Mouse (Mus musculus): ENCODE measurements at regions not wholly inside any gene's neighbourhood (a gene's known extent, or its start where the extent isn't known, plus 50 kb on each side); places are given as distances from the start of the nearest gene placed in this dataset.

DNA sequence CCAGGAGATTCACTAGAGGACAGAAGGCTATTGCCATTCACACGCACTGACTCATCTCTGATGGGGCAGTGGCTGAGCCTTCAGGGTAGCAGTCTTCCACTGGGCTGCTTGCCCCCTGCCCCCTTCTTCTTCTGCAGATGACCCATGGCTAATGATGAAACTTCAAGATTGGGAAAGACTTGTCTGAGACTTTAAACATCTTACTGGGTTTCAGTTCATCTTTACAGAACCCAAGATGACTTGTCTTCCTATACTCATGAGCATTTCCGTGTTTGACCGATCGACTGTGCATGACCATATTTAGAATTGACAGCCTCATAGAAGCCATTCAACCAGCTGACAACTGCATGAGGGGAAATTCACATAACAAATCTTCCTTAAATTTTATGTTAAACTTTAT is 140.0 kb upstream of the Mad2l1 start:
- Histone ChIP-seq H3K36me3 (ENCODE audit: control insufficient read depth, insufficient read depth, low read length, poor library complexity, severe bottlenecking) (no peaks in the 10 kb centered on the region), H3K4me3 (ENCODE audit: insufficient read depth in 1 of 2, low read depth in 1 of 2, low read length in 2 of 2, poor library complexity in 1 of 2, severe bottlenecking in 1 of 2) (no peak overlapping the region), H3K27ac (ENCODE audit: insufficient read depth, low read depth, low read length, poor library complexity, severe bottlenecking) (no peak overlapping the region), H3K4me1 (ENCODE audit: control insufficient read depth in 2 of 2, insufficient read depth in 2 of 2, low read length in 2 of 2, poor library complexity in 1 of 2) (no peaks in the 10 kb centered on the region), H3K9me3 (ENCODE audit: control insufficient read depth, insufficient read depth, low read depth, low read length) (no peaks in the 10 kb centered on the region), H3K9ac (ENCODE audit: insufficient read depth, low read depth, low read length, poor library complexity, severe bottlenecking) (no peak overlapping the region)
- in situ Hi-C loops (cut with MboI; ENCODE audit: low sequenced_read_pairs in 2 of 2, unreplicated experiment in 2 of 2) = no loop called here
- TF ChIP-seq HCFC1 (IDR thresholded peaks at IDR 0.05; ENCODE audit: borderline replicate concordance, insufficient read depth, low read length) (no peak), ZC3H11A (IDR thresholded peaks at IDR 0.05; ENCODE audit: borderline replicate concordance, low read depth, low read length) (no peak), CHD2 (IDR thresholded peaks at IDR 0.05; ENCODE audit: low read depth, low read length) (no peak), ZNF384 (IDR thresholded peaks at IDR 0.05; ENCODE audit: low read depth, low read length) (no peak), MAFK (IDR thresholded peaks at IDR 0.05; ENCODE audit: insufficient read depth, low read depth, low read length) (no peak)
- no peak for DNase-seq (ENCODE audit: low read depth, low spot score)

GRCm38 (mm10) chr6:66397411-66397810 is 137.8 kb upstream of the Mad2l1 start:
- in situ Hi-C loops (cut with MboI; ENCODE audit: low sequenced_read_pairs in 2 of 2, unreplicated experiment in 2 of 2) = no loop called here
- no peak for DNase-seq (ENCODE audit: low read depth, low spot score)
- no peak for TF ChIP-seq ZC3H11A (IDR thresholded peaks at IDR 0.05; ENCODE audit: borderline replicate concordance, low read depth, low read length)
- TF ChIP-seq HCFC1 (IDR thresholded peaks at IDR 0.05; ENCODE audit: borderline replicate concordance, insufficient read depth, low read length) = no peak
- TF ChIP-seq MAFK (IDR thresholded peaks at IDR 0.05; ENCODE audit: insufficient read depth, low read depth, low read length) = no peak
- TF ChIP-seq CHD2 (IDR thresholded peaks at IDR 0.05; ENCODE audit: low read depth, low read length) = no peak
- no peak for TF ChIP-seq ZNF384 (IDR thresholded peaks at IDR 0.05; ENCODE audit: low read depth, low read length)
- H3K9ac ChIP-seq (ENCODE audit: insufficient read depth, low read depth, low read length, poor library complexity, severe bottlenecking) = no peak overlapping the region
- no peaks in the 10 kb centered on the region for H3K9me3 ChIP-seq (ENCODE audit: control insufficient read depth, insufficient read depth, low read depth, low read length)
- H3K36me3 ChIP-seq (ENCODE audit: control insufficient read depth, insufficient read depth, low read length, poor library complexity, severe bottlenecking) = no peaks in the 10 kb centered on the region
- H3K4me1 ChIP-seq (ENCODE audit: control insufficient read depth in 2 of 2, insufficient read depth in 2 of 2, low read length in 2 of 2, poor library complexity in 1 of 2) = no peaks in the 10 kb centered on the region
- H3K4me3 ChIP-seq (ENCODE audit: insufficient read depth in 1 of 2, low read depth in 1 of 2, low read length in 2 of 2, poor library complexity in 1 of 2, severe bottlenecking in 1 of 2) = no peak overlapping the region
- H3K27ac ChIP-seq (ENCODE audit: insufficient read depth, low read depth, low read length, poor library complexity, severe bottlenecking) = no peak overlapping the region

DNA sequence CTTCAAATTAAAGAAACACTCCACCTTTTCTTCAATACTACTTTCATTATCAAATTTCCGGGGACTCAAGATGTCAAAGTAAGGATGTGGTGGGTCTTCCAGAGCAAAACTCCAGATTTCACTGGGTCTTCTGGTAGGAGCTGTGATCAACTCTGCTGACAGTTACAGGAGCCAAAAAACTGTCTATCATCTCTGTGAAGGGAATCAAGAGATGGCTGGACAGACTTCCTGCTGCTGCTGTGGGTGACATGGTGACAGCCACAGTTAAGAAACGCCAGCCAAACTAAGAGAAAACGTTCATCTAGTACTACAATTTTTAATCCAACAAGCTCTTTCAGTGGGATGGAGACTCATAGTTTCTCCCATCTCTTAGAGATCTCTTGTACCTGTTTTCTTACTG is 136.5 kb upstream of the Mad2l1 start:
- H3K9ac ChIP-seq (ENCODE audit: insufficient read depth, low read depth, low read length, poor library complexity, severe bottlenecking) = no peak overlapping the region
- in situ Hi-C loops (cut with MboI; ENCODE audit: low sequenced_read_pairs in 2 of 2, unreplicated experiment in 2 of 2) = no loop called here
- no peak overlapping the region for H3K27ac ChIP-seq (ENCODE audit: insufficient read depth, low read depth, low read length, poor library complexity, severe bottlenecking)
- no peaks in the 10 kb centered on the region for H3K4me1 ChIP-seq (ENCODE audit: control insufficient read depth in 2 of 2, insufficient read depth in 2 of 2, low read length in 2 of 2, poor library complexity in 1 of 2)
- TF ChIP-seq HCFC1 (IDR thresholded peaks at IDR 0.05; ENCODE audit: borderline replicate concordance, insufficient read depth, low read length) (no peak), ZNF384 (IDR thresholded peaks at IDR 0.05; ENCODE audit: low read depth, low read length) (no peak), MAFK (IDR thresholded peaks at IDR 0.05; ENCODE audit: insufficient read depth, low read depth, low read length) (no peak), ZC3H11A (IDR thresholded peaks at IDR 0.05; ENCODE audit: borderline replicate concordance, low read depth, low read length) (no peak), CHD2 (IDR thresholded peaks at IDR 0.05; ENCODE audit: low read depth, low read length) (no peak)
- no peaks in the 10 kb centered on the region for H3K9me3 ChIP-seq (ENCODE audit: control insufficient read depth, insufficient read depth, low read depth, low read length)
- DNase-seq (ENCODE audit: low read depth, low spot score) = no peak
- no peak overlapping the region for H3K4me3 ChIP-seq (ENCODE audit: insufficient read depth in 1 of 2, low read depth in 1 of 2, low read length in 2 of 2, poor library complexity in 1 of 2, severe bottlenecking in 1 of 2)
- no peaks in the 10 kb centered on the region for H3K36me3 ChIP-seq (ENCODE audit: control insufficient read depth, insufficient read depth, low read length, poor library complexity, severe bottlenecking)

DNA sequence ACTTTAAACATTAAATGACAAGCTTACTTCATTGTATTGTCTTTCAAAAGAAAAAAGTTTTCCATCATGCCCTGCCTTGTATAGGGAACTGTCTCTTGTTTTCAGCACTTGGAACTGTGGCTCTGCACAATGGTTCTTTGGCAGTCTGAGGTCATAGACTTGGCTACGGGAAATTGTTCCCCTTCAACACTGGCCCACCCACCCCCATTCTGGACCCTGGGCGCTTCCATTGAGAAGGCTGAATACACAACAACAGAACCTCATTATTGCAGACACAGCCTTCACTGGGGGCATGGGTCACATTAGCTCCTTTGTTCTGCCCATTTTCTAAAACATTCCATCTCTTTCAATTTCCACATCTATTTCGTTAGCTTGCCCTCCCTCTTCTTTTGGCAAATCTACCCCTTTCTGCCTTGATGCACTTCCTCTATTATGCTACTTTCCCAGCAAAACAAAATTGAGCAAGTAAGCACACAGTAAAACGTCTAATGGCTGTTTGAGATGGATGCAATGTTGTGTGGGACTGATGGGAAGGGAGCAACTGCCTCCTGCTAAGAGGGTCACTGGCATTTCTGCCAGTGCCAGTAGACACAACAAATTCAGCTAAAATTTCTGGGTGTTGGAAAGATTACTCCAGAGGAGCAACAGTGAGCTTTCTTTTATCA is 136.0 kb upstream of the Mad2l1 start:
- H3K9me3 ChIP-seq (ENCODE audit: control insufficient read depth, insufficient read depth, low read depth, low read length) = no peaks in the 10 kb centered on the region
- no peaks in the 10 kb centered on the region for H3K4me1 ChIP-seq (ENCODE audit: control insufficient read depth in 2 of 2, insufficient read depth in 2 of 2, low read length in 2 of 2, poor library complexity in 1 of 2)
- H3K9ac ChIP-seq (ENCODE audit: insufficient read depth, low read depth, low read length, poor library complexity, severe bottlenecking) = no peak overlapping the region
- no peak for DNase-seq (ENCODE audit: low read depth, low spot score)
- in situ Hi-C loops (cut with MboI; ENCODE audit: low sequenced_read_pairs in 2 of 2, unreplicated experiment in 2 of 2) = no loop called here
- H3K4me3 ChIP-seq (ENCODE audit: insufficient read depth in 1 of 2, low read depth in 1 of 2, low read length in 2 of 2, poor library complexity in 1 of 2, severe bottlenecking in 1 of 2) = no peak overlapping the region
- no peak for TF ChIP-seq MAFK (IDR thresholded peaks at IDR 0.05; ENCODE audit: insufficient read depth, low read depth, low read length)
- TF ChIP-seq HCFC1 (IDR thresholded peaks at IDR 0.05; ENCODE audit: borderline replicate concordance, insufficient read depth, low read length) = no peak
- TF ChIP-seq CHD2 (IDR thresholded peaks at IDR 0.05; ENCODE audit: low read depth, low read length) = no peak
- no peak for TF ChIP-seq ZNF384 (IDR thresholded peaks at IDR 0.05; ENCODE audit: low read depth, low read length)
- no peak for TF ChIP-seq ZC3H11A (IDR thresholded peaks at IDR 0.05; ENCODE audit: borderline replicate concordance, low read depth, low read length)
- H3K27ac ChIP-seq (ENCODE audit: insufficient read depth, low read depth, low read length, poor library complexity, severe bottlenecking) = no peak overlapping the region
- no peaks in the 10 kb centered on the region for H3K36me3 ChIP-seq (ENCODE audit: control insufficient read depth, insufficient read depth, low read length, poor library complexity, severe bottlenecking)
